Mouse (Mus musculus): ENCODE results near the gene Ttll5. TPM values are rescaled to one million over a fixed set of nuclear protein-coding genes. Genes with fewer than 3 reads are reported as not detected.

Gene Ttll5
- polyA plus RNA-seq, 1 experiment, result 230 TPM

DNA sequence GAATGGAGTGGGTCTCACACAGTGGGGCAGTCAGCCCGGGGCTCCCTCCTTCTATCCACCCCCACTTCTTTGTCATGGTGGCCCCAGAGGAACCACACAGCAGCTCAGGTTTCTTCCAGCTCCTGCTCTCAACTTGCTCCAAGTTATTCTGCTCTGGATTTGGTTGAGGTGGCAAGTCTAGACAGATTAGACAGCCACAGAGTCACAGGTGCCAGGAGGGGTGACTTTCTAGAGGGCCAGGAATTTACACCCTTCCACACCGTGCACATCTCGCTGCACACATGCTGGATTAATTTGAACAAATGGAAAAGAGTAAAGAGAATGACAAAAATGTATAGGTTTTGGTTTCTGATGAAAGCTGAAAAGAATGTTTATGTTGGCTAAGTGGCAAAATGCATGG, 276.3 kb downstream of the Ttll5 start:
- Histone ChIP-seq H3K4me1 (ENCODE audit: control insufficient read depth, insufficient read depth, low read length) (no peaks in the 10 kb centered on the region; the same call in 1 of the 2 replicates), H3K4me3 (ENCODE audit: control insufficient read depth, low read depth, low read length) (no peak overlapping the region), H3K27ac (ENCODE audit: control insufficient read depth, insufficient read depth, low read depth, low read length) (no peak overlapping the region), H3K36me3 (ENCODE audit: control insufficient read depth, insufficient read depth, low read length) (no peaks in the 10 kb centered on the region), H3K27me3 (ENCODE audit: control insufficient read depth, insufficient read depth, low read length) (no peaks in the 10 kb centered on the region)
- TF ChIP-seq CTCF (IDR thresholded peaks at IDR 0.05; ENCODE audit: control insufficient read depth, insufficient read depth, insufficient replicate concordance, low read depth, low read length), result no peak
- TF ChIP-seq POLR2A (IDR thresholded peaks at IDR 0.05; ENCODE audit: control insufficient read depth, low read depth, low read length), result no peak

- no peaks in the 10 kb centered on the region for H3K36me3 ChIP-seq (ENCODE audit: control insufficient read depth, insufficient read depth, low read length)
- TF ChIP-seq POLR2A (IDR thresholded peaks at IDR 0.05; ENCODE audit: control insufficient read depth, low read depth, low read length) (no peak), CTCF (IDR thresholded peaks at IDR 0.05; ENCODE audit: control insufficient read depth, insufficient read depth, insufficient replicate concordance, low read depth, low read length) (no peak)
- H3K4me1 ChIP-seq (ENCODE audit: control insufficient read depth, insufficient read depth, low read length), result no peaks in the 10 kb centered on the region; the same call in 1 of the 2 replicates
- H3K27me3 ChIP-seq (ENCODE audit: control insufficient read depth, insufficient read depth, low read length), result no peaks in the 10 kb centered on the region
- H3K27ac ChIP-seq (ENCODE audit: control insufficient read depth, insufficient read depth, low read depth, low read length), result no peak overlapping the region
- H3K4me3 ChIP-seq (ENCODE audit: control insufficient read depth, low read depth, low read length), result no peak overlapping the region
Observed at GRCm38 (mm10) chr12:86102686-86103085, 278.2 kb downstream of the Ttll5 start.

GRCm38 (mm10) chr12:86103391-86103790, 278.9 kb downstream of the Ttll5 start:
- TF ChIP-seq CTCF (IDR thresholded peaks at IDR 0.05; ENCODE audit: control insufficient read depth, insufficient read depth, insufficient replicate concordance, low read depth, low read length), result no peak
- Histone ChIP-seq H3K27ac (ENCODE audit: control insufficient read depth, insufficient read depth, low read depth, low read length) (peak overlapping the region; percentile 65; the same call in 1 of the 2 replicates), H3K36me3 (ENCODE audit: control insufficient read depth, insufficient read depth, low read length) (no peaks in the 10 kb centered on the region), H3K4me3 (ENCODE audit: control insufficient read depth, low read depth, low read length) (no peak overlapping the region), H3K4me1 (ENCODE audit: control insufficient read depth, insufficient read depth, low read length) (no peaks in the 10 kb centered on the region; the same call in 1 of the 2 replicates), H3K27me3 (ENCODE audit: control insufficient read depth, insufficient read depth, low read length) (no peaks in the 10 kb centered on the region)

DNA sequence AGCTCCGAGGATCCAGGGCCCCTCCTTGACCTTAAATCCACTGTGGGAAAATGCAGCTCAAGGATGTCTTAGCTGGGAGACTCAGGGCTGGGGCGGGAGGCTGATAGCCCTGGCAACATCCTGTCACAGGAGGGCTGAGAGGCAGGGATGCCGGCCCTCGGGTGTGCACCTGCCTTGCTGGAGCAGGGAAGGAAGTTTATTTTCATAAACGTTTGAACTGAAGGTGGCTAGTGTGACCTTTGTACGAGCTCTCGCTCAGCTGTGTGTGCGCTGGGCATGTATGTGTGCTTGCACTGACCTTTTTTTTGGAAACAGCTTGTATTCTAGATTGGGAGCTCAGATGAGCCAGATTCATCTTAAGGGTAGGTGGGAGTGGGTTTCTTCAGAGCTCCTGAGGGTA, 279.4 kb downstream of the Ttll5 start:
- Histone ChIP-seq H3K27ac (ENCODE audit: control insufficient read depth, insufficient read depth, low read depth, low read length) (peak overlapping the region; percentile 65), H3K36me3 (ENCODE audit: control insufficient read depth, insufficient read depth, low read length) (no peaks in the 10 kb centered on the region), H3K4me1 (ENCODE audit: control insufficient read depth, insufficient read depth, low read length) (no peaks in the 10 kb centered on the region; the same call in 1 of the 2 replicates), H3K4me3 (ENCODE audit: control insufficient read depth, low read depth, low read length) (no peak overlapping the region), H3K27me3 (ENCODE audit: control insufficient read depth, insufficient read depth, low read length) (no peaks in the 10 kb centered on the region)
- TF ChIP-seq POLR2A (IDR thresholded peaks at IDR 0.05; ENCODE audit: control insufficient read depth, low read depth, low read length) (no peak), CTCF (IDR thresholded peaks at IDR 0.05; ENCODE audit: control insufficient read depth, insufficient read depth, insufficient replicate concordance, low read depth, low read length) (no peak)

GRCm38 (mm10) chr12:86104297-86104696, 279.8 kb downstream of the Ttll5 start:
- H3K4me3 ChIP-seq (ENCODE audit: control insufficient read depth, low read depth, low read length), result no peak overlapping the region
- peak overlapping the region; percentile 65; the same call in 1 of the 2 replicates for H3K27ac ChIP-seq (ENCODE audit: control insufficient read depth, insufficient read depth, low read depth, low read length)
- H3K4me1 ChIP-seq (ENCODE audit: control insufficient read depth, insufficient read depth, low read length), result no peaks in the 10 kb centered on the region; the same call in 1 of the 2 replicates
- no peaks in the 10 kb centered on the region for H3K36me3 ChIP-seq (ENCODE audit: control insufficient read depth, insufficient read depth, low read length)
- no peaks in the 10 kb centered on the region for H3K27me3 ChIP-seq (ENCODE audit: control insufficient read depth, insufficient read depth, low read length)
- no peak for TF ChIP-seq POLR2A (IDR thresholded peaks at IDR 0.05; ENCODE audit: control insufficient read depth, low read depth, low read length)

- H3K27ac ChIP-seq (ENCODE audit: control insufficient read depth, insufficient read depth, low read depth, low read length), result no peak overlapping the region
- no peaks in the 10 kb centered on the region for H3K36me3 ChIP-seq (ENCODE audit: control insufficient read depth, insufficient read depth, low read length)
- no peaks in the 10 kb centered on the region; the same call in 1 of the 2 replicates for H3K4me1 ChIP-seq (ENCODE audit: control insufficient read depth, insufficient read depth, low read length)
- H3K27me3 ChIP-seq (ENCODE audit: control insufficient read depth, insufficient read depth, low read length), result no peaks in the 10 kb centered on the region
- no peak overlapping the region for H3K4me3 ChIP-seq (ENCODE audit: control insufficient read depth, low read depth, low read length)
- TF ChIP-seq POLR2A (IDR thresholded peaks at IDR 0.05; ENCODE audit: control insufficient read depth, low read depth, low read length) (no peak), CTCF (IDR thresholded peaks at IDR 0.05; ENCODE audit: control insufficient read depth, insufficient read depth, insufficient replicate concordance, low read depth, low read length) (no peak)
Observed at GRCm38 (mm10) chr12:86105546-86105945, 281.1 kb downstream of the Ttll5 start.

DNA sequence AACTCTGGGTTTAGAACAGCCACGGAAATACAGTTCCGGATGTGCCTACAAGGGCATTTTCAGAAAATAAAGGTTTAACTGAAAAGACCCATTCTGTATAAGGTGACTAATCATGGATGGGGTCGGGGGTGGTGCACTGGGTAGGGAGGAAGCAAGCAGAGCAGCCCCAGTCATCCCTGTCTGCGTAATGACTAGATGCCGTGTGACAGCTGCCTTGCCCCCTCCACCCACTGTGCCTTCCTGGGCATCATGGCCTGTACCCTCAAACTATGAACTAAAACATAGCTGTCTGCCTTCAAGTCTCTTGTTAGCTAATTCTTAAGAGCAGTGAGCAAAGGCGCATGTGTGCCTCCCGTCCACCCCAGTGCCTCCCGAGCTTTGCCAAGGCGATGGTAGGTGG, 281.6 kb downstream of the Ttll5 start:
- no peak for TF ChIP-seq CTCF (IDR thresholded peaks at IDR 0.05; ENCODE audit: control insufficient read depth, insufficient read depth, insufficient replicate concordance, low read depth, low read length)
- no peak for TF ChIP-seq POLR2A (IDR thresholded peaks at IDR 0.05; ENCODE audit: control insufficient read depth, low read depth, low read length)
- Histone ChIP-seq H3K4me3 (ENCODE audit: control insufficient read depth, low read depth, low read length) (no peak overlapping the region), H3K4me1 (ENCODE audit: control insufficient read depth, insufficient read depth, low read length) (no peaks in the 10 kb centered on the region; the same call in 1 of the 2 replicates), H3K27me3 (ENCODE audit: control insufficient read depth, insufficient read depth, low read length) (no peaks in the 10 kb centered on the region), H3K36me3 (ENCODE audit: control insufficient read depth, insufficient read depth, low read length) (no peaks in the 10 kb centered on the region), H3K27ac (ENCODE audit: control insufficient read depth, insufficient read depth, low read depth, low read length) (no peak overlapping the region)

GRCm38 (mm10) chr12:86107645-86108044, 283.2 kb downstream of the Ttll5 start:
- Histone ChIP-seq H3K4me3 (ENCODE audit: control insufficient read depth, low read depth, low read length) (no peak overlapping the region), H3K27ac (ENCODE audit: control insufficient read depth, insufficient read depth, low read depth, low read length) (no peak overlapping the region), H3K27me3 (ENCODE audit: control insufficient read depth, insufficient read depth, low read length) (no peaks in the 10 kb centered on the region), H3K36me3 (ENCODE audit: control insufficient read depth, insufficient read depth, low read length) (no peaks in the 10 kb centered on the region), H3K4me1 (ENCODE audit: control insufficient read depth, insufficient read depth, low read length) (no peaks in the 10 kb centered on the region; the same call in 1 of the 2 replicates)
- TF ChIP-seq CTCF (IDR thresholded peaks at IDR 0.05; ENCODE audit: control insufficient read depth, insufficient read depth, insufficient replicate concordance, low read depth, low read length) (no peak), POLR2A (IDR thresholded peaks at IDR 0.05; ENCODE audit: control insufficient read depth, low read depth, low read length) (no peak)
